Mouse (Mus musculus): ENCODE measurements around the gene Gm7029. TPM values are rescaled to one million over a fixed set of nuclear protein-coding genes. Genes with fewer than 3 reads are reported as not detected.
"Not testable (repeated sequence)": the region's sequence is repeated elsewhere in the genome, so short reads cannot be mapped to it uniquely, and the experiment has no call there.

The Gm7029 gene
- total RNA-seq (2021) = not detected
- long read RNA-seq, experiment 1 = 0 reads
- long read RNA-seq, experiment 2 = 0 reads

GRCm38 (mm10) chr17:33873537-33873936, at the start of gene Gm7029:
Gene Gm7029, plus strand, starts transcription at chr17:33873837.
- not testable (repeated sequence) for DNase-seq (ENCODE audit: low spot score in 2 of 2)

GRCm38 (mm10) chr17:33824084-33824996, 49.3 kb upstream of the Gm7029 start, which contains the start of the genes Rps28 and Ndufa7:
Gene Rps28, minus strand, starts transcription at chr17:33824562.
Gene Ndufa7, plus strand, starts transcription at chr17:33824572.
- DNase-seq (ENCODE audit: low spot score in 2 of 2) = peak; percentile 98 to 99

GRCm38 (mm10) chr17:33824997-33825330, 48.7 kb upstream of the Gm7029 start:
- not testable (repeated sequence) for DNase-seq (ENCODE audit: low spot score in 2 of 2)

GRCm38 (mm10) chr17:33825462-33825861, 48.2 kb upstream of the Gm7029 start:
- DNase-seq (ENCODE audit: low spot score in 2 of 2) = no peak

GRCm38 (mm10) chr17:33826850-33827249, 46.8 kb upstream of the Gm7029 start:
- DNase-seq (ENCODE audit: low spot score in 2 of 2) = peak; percentile 59 to 84

GRCm38 (mm10) chr17:33828892-33829291, 44.7 kb upstream of the Gm7029 start:
- no peak for DNase-seq (ENCODE audit: low spot score in 2 of 2)

GRCm38 (mm10) chr17:33829561-33829960, 44.1 kb upstream of the Gm7029 start:
- DNase-seq (ENCODE audit: low spot score in 2 of 2) = no peak

GRCm38 (mm10) chr17:33842966-33843795, 30.5 kb upstream of the Gm7029 start, which contains the start of gene Cd320:
Gene Cd320, plus strand, starts transcription at chr17:33843091.
- DNase-seq (ENCODE audit: low spot score in 2 of 2) = peak; percentile 94 to 96

GRCm38 (mm10) chr17:33844196-33844595, 29.4 kb upstream of the Gm7029 start:
- no peak for DNase-seq (ENCODE audit: low spot score in 2 of 2)

GRCm38 (mm10) chr17:33848139-33848538, 25.5 kb upstream of the Gm7029 start:
- no peak for DNase-seq (ENCODE audit: low spot score in 2 of 2)

GRCm38 (mm10) chr17:33851331-33851730, 22.3 kb upstream of the Gm7029 start:
- no peak for DNase-seq (ENCODE audit: low spot score in 2 of 2)

GRCm38 (mm10) chr17:33857816-33858215, 15.8 kb upstream of the Gm7029 start:
- no peak for DNase-seq (ENCODE audit: low spot score in 2 of 2)

- peak; percentile 58 to 71 for DNase-seq (ENCODE audit: low spot score in 2 of 2)
Measured at GRCm38 (mm10) chr17:33865330-33866030, 8.2 kb upstream of the Gm7029 start.

- no peak for DNase-seq (ENCODE audit: low spot score in 2 of 2)
Measured at GRCm38 (mm10) chr17:33874411-33874810, 774 bp downstream of the Gm7029 start.

- not testable (repeated sequence) for DNase-seq (ENCODE audit: low spot score in 2 of 2)
Measured at GRCm38 (mm10) chr17:33875797-33876196, 2.2 kb downstream of the Gm7029 start.

GRCm38 (mm10) chr17:33884320-33884719, 10.7 kb downstream of the Gm7029 start:
- DNase-seq (ENCODE audit: low spot score in 2 of 2) = not testable (repeated sequence)

- DNase-seq (ENCODE audit: low spot score in 2 of 2) = not testable (repeated sequence)
Measured at GRCm38 (mm10) chr17:33887802-33888201, 14.2 kb downstream of the Gm7029 start.

- not testable (repeated sequence) for DNase-seq (ENCODE audit: low spot score in 2 of 2)
Measured at GRCm38 (mm10) chr17:33888230-33888629, 14.6 kb downstream of the Gm7029 start.

GRCm38 (mm10) chr17:33889941-33890532, 16.4 kb downstream of the Gm7029 start:
- DNase-seq (ENCODE audit: low spot score in 2 of 2) = not testable (repeated sequence)

GRCm38 (mm10) chr17:33890533-33891059, 17.0 kb downstream of the Gm7029 start, which contains the start of gene Kifc1:
Gene Kifc1, minus strand, starts transcription at chr17:33890661.
- DNase-seq (ENCODE audit: low spot score in 2 of 2) = peak; percentile 100

Data from layer of hippocampus, postnatal 14 days (tissue).